Mouse (Mus musculus): ENCODE results near the gene Igf1r. TPM values are rescaled to one million over a fixed set of nuclear protein-coding genes. Genes with fewer than 3 reads are reported as not detected.
A peak's percentile ranks its signal among the peaks of the same experiment; 100 is the strongest.

Gene Igf1r
- polyA plus RNA-seq, 1 experiment from 2014 or later = 15.9 TPM

- Histone ChIP-seq H3K27ac (ENCODE audit: low read length) (no peak overlapping the region), H3K27me3 (replicated peaks; ENCODE audit: insufficient read depth, low read length) (no peaks in the 10 kb centered on the region), H3K9ac (replicated peaks; ENCODE audit: low read depth) (no peak overlapping the region), H3K4me1 (ENCODE audit: insufficient read depth, low read depth, low read length) (peaks cover 27% of the 10 kb centered on the region), H3K4me3 (ENCODE audit: low read depth, low read length) (no peak overlapping the region), H3K4me2 (replicated peaks; ENCODE audit: low read depth, low read length) (no peak overlapping the region), H3K9me3 (ENCODE audit: low read length) (no peaks in the 10 kb centered on the region), H3K36me3 (ENCODE audit: insufficient read depth, low read length) (no peaks in the 10 kb centered on the region)
- 80% methylated on average over 6 of the region's 6 CpGs for WGBS
- TF ChIP-seq EP300 (IDR thresholded peaks at IDR 0.05) (no peak), CTCF (IDR thresholded peaks at IDR 0.05) (no peak)
- no peak for ATAC-seq
- DNase-seq (ENCODE audit: low spot score) = no peak
Observed at GRCm38 (mm10) chr7:68088825-68089224, 136.2 kb downstream of the Igf1r start.

DNA sequence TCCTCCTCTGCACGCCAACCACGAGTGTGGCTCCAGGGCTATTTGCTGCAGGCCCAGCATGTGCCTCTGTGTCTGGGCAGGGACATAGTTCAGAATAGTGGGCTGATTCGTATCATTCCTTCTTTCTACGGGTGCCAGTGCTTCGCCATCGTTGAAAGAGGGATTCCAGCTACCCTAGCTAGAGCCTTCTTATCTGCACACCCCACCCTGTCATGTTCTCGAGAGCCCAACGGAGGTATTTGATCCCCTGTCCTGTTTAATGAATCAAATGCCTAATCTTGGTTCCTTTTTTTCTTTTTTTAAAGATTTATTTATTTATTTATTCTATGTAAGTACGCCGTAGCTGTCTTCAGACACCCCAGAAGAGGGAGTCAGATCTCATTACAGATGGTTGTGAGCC is 137.1 kb downstream of the Igf1r start:
- Histone ChIP-seq H3K4me3 (ENCODE audit: low read depth, low read length) (no peak overlapping the region), H3K36me3 (ENCODE audit: insufficient read depth, low read length) (no peaks in the 10 kb centered on the region), H3K4me1 (ENCODE audit: insufficient read depth, low read depth, low read length) (peaks cover 19% of the 10 kb centered on the region), H3K27ac (ENCODE audit: low read length) (no peak overlapping the region), H3K9me3 (ENCODE audit: low read length) (no peaks in the 10 kb centered on the region), H3K27me3 (replicated peaks; ENCODE audit: insufficient read depth, low read length) (no peaks in the 10 kb centered on the region), H3K4me2 (replicated peaks; ENCODE audit: low read depth, low read length) (no peak overlapping the region), H3K9ac (replicated peaks; ENCODE audit: low read depth) (no peak overlapping the region)
- no peak for ATAC-seq
- TF ChIP-seq EP300 (IDR thresholded peaks at IDR 0.05) (no peak), CTCF (IDR thresholded peaks at IDR 0.05) (no peak)
- no peak for DNase-seq (ENCODE audit: low spot score)
- 75% methylated on average over 10 of the region's 10 CpGs for WGBS

DNA sequence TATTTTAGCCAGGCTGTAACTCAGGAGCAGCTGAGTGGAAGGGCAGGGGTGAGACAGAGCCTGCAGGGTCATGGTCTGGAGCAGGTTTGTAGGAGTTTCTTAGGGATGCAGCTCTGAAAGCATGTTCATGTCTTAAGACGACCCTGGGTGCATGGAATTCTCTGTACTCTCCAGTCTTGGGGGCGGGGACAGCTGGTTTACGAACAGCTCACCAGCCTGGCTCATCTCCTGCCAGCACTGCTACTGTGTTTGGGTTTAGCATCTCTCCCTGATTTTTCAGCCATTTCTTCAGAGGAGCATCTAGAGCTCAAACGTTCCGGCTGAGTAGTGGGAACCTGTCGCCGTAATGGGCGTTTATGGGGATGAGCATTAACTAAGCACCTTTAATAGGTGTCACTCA is 137.9 kb downstream of the Igf1r start:
- H3K27me3 ChIP-seq (replicated peaks; ENCODE audit: insufficient read depth, low read length) = no peaks in the 10 kb centered on the region
- H3K4me2 ChIP-seq (replicated peaks; ENCODE audit: low read depth, low read length) = no peak overlapping the region
- H3K4me1 ChIP-seq (ENCODE audit: insufficient read depth, low read depth, low read length) = peaks cover 14% of the 10 kb centered on the region
- H3K4me3 ChIP-seq (ENCODE audit: low read depth, low read length) = no peak overlapping the region
- DNase-seq (ENCODE audit: low spot score) (no peak), ATAC-seq (no peak)
- H3K9ac ChIP-seq (replicated peaks; ENCODE audit: low read depth) = no peak overlapping the region
- TF ChIP-seq CTCF (IDR thresholded peaks at IDR 0.05) (no peak), EP300 (IDR thresholded peaks at IDR 0.05) (no peak)
- 83% methylated on average over 8 of the region's 8 CpGs for WGBS
- H3K9me3 ChIP-seq (ENCODE audit: low read length) = no peaks in the 10 kb centered on the region
- no peak overlapping the region for H3K27ac ChIP-seq (ENCODE audit: low read length)
- H3K36me3 ChIP-seq (ENCODE audit: insufficient read depth, low read length) = no peaks in the 10 kb centered on the region

DNA sequence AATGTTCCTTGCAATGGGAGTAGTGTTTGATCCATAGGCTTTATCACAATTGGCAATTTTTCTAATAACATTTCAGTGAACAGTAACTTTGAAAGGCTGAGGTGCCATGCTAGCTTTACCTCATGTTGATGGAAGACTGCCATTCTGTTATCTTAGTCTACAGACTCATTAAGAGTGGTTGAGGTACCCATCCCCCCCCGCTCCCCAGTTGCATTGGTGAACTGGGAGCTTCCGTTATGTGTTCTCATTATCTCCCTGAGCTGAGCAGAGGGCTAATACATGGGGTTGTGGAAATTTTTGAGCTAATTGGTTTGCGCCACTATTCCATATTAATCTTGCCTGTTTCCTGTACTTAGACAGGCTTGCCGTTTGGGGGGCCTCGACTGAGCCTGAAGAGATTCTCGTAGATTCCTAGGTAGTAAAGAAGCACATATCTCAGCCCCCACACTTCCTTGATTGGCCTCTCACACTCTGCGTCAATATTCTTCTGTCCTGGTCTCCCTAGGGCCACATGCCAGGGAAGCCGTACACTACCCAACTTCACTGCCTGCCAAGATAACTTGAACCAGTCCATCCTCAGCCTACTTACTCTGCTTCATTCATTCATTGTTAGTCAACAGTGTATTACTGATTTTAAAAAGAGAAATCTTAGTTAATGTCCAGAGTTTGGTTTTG is 139.8 kb downstream of the Igf1r start:
- no peak overlapping the region for H3K27ac ChIP-seq (ENCODE audit: low read length)
- H3K9me3 ChIP-seq (ENCODE audit: low read length) = no peaks in the 10 kb centered on the region
- H3K4me3 ChIP-seq (ENCODE audit: low read depth, low read length) = no peak overlapping the region
- no peak for DNase-seq (ENCODE audit: low spot score)
- 62% methylated on average over 8 of the region's 8 CpGs for WGBS
- no peak for TF ChIP-seq EP300 (IDR thresholded peaks at IDR 0.05)
- no peak for TF ChIP-seq CTCF (IDR thresholded peaks at IDR 0.05)
- H3K9ac ChIP-seq (replicated peaks; ENCODE audit: low read depth) = no peak overlapping the region
- H3K36me3 ChIP-seq (ENCODE audit: insufficient read depth, low read length) = no peaks in the 10 kb centered on the region
- no peak overlapping the region for H3K4me2 ChIP-seq (replicated peaks; ENCODE audit: low read depth, low read length)
- H3K27me3 ChIP-seq (replicated peaks; ENCODE audit: insufficient read depth, low read length) = no peaks in the 10 kb centered on the region
- H3K4me1 ChIP-seq (ENCODE audit: insufficient read depth, low read depth, low read length) = no peaks in the 10 kb centered on the region; the same call in 1 of the 2 replicates
- no peak for ATAC-seq

DNA sequence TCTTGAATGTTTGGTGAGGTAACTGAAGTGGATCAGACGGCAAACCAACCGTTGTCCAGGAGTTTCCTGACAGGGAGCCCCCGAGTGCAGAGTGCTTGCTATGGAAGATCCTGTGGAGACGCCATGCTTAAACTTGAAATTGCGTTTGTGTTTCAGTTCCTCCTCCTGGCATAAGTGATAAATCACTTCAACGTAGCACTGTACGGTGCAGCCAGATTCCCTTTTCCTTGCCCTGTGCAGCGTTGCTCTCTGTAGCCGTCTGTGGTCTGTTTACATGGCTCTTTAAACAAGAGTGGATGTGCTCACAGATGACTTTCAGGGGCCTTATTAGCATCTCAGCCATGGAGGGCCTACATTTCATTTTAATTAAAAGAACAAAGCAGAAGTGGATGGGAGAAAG is 141.2 kb downstream of the Igf1r start:
- DNase-seq (ENCODE audit: low spot score) (no peak), ATAC-seq (no peak)
- Histone ChIP-seq H3K4me1 (ENCODE audit: insufficient read depth, low read depth, low read length) (no peaks in the 10 kb centered on the region; the same call in 1 of the 2 replicates), H3K4me3 (ENCODE audit: low read depth, low read length) (no peak overlapping the region), H3K27ac (ENCODE audit: low read length) (no peak overlapping the region), H3K4me2 (replicated peaks; ENCODE audit: low read depth, low read length) (no peak overlapping the region), H3K36me3 (ENCODE audit: insufficient read depth, low read length) (no peaks in the 10 kb centered on the region), H3K27me3 (replicated peaks; ENCODE audit: insufficient read depth, low read length) (no peaks in the 10 kb centered on the region), H3K9me3 (ENCODE audit: low read length) (no peaks in the 10 kb centered on the region), H3K9ac (replicated peaks; ENCODE audit: low read depth) (no peak overlapping the region)
- TF ChIP-seq CTCF (IDR thresholded peaks at IDR 0.05) = no peak
- no peak for TF ChIP-seq EP300 (IDR thresholded peaks at IDR 0.05)
- 18% methylated on average over 9 of the region's 9 CpGs for WGBS

- no peak overlapping the region for H3K27ac ChIP-seq (ENCODE audit: low read length)
Observed at GRCm38 (mm10) chr7:68095574-68095973, 142.9 kb downstream of the Igf1r start.

More at GRCm38 (mm10) chr7:68095574-68095973, 142.9 kb downstream of the Igf1r start:
- Histone ChIP-seq H3K4me1 (ENCODE audit: insufficient read depth, low read depth, low read length) (peaks cover 5% of the 10 kb centered on the region; the same call in 1 of the 2 replicates), H3K27me3 (replicated peaks; ENCODE audit: insufficient read depth, low read length) (no peaks in the 10 kb centered on the region), H3K9me3 (ENCODE audit: low read length) (no peaks in the 10 kb centered on the region), H3K4me3 (ENCODE audit: low read depth, low read length) (no peak overlapping the region), H3K9ac (replicated peaks; ENCODE audit: low read depth) (no peak overlapping the region), H3K4me2 (replicated peaks; ENCODE audit: low read depth, low read length) (no peak overlapping the region), H3K36me3 (ENCODE audit: insufficient read depth, low read length) (no peaks in the 10 kb centered on the region)
- no peak for DNase-seq (ENCODE audit: low spot score)
- 59% methylated on average over 4 of the region's 4 CpGs for WGBS
- TF ChIP-seq EP300 (IDR thresholded peaks at IDR 0.05) (no peak), CTCF (IDR thresholded peaks at IDR 0.05) (no peak)
- peak; percentile 55 for ATAC-seq
